Mouse (Mus musculus) layer of hippocampus, adult 8-10 months (tissue): ENCODE results near the gene Igf1r. TPM values are rescaled to one million over a fixed set of nuclear protein-coding genes. Genes with fewer than 3 reads are reported as not detected.

ENCODE experiments used
- DNase-seq, 2 experiments: peaks; one replicate each; pipeline ENCODE4 v3.0.0; 2022; ENCODE audit warnings: low spot score in 2 of 2
- total RNA-seq, 4 experiments: library from RNA; stranded (reverse); gene quantifications; 2 replicates each; pipeline ENCODE4 v1.2.4; 2022

The Igf1r gene
- total RNA-seq, 4 experiments from 2014 or later: 36.7 to 55.9 (median 50.7) TPM

DNA sequence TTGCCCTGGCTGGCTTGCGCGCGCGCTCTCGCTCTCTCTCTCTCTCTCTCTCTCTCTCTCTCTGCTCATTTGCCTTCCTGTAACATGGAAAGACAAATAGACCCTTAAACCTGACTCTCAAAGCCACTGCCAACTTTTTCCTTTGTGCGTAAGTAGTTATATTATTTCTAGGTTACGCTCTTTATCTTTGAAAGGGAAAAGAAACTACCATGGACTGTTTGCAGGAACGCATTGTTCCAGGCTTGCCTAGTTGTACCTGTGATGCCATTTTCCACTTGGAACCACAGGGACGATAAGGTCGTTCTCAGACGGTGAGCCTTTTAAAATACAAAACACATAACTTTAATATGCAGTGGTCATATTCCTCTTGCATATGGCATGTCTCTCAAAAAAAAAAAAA is 122.1 kb downstream of the Igf1r start:
- no peak for DNase-seq

DNA sequence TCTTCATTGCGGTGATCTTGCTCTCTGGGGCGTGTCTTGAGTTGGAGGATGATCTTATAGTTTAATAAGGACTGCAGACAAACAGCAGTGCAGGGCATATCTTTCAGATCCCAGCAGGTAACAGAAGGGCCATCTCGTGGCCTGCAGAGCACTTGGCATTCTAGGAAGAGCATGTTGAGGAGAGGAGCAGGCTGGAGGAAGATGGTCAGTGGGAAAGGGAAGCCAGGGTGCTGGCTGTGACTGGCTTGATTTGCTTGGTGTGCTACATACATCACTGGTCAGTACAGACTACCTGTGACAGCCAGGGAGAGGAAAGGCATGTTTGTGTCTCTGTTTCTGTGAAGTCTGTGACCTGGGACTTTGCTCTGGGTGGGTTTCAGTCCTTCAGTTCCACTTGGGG is 122.8 kb downstream of the Igf1r start:
- no peak for DNase-seq

- DNase-seq: no peak
Observed at GRCm38 (mm10) chr7:68080122-68080845, 127.7 kb downstream of the Igf1r start.

DNA sequence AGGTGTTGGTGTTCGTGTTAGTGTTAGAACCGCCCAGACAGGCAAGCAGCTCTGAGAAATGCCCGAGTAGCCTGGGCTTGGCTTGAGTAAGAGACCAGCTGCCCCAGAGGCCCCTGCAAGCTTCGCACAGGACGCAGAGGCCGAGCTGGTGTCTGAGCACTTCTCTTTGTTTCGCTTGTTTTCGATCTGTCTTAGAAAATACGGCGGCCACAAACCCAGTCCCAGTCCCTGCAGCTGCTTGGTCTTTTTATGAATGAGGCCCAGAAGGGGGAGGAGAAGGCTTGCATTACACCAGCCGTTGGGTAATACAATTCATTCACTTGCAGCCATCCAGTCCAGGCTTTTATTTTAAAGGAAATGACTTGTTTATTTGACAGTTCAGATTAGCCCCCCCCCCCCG is 132.7 kb downstream of the Igf1r start:
- DNase-seq: peak; percentile 50 to 56

DNA sequence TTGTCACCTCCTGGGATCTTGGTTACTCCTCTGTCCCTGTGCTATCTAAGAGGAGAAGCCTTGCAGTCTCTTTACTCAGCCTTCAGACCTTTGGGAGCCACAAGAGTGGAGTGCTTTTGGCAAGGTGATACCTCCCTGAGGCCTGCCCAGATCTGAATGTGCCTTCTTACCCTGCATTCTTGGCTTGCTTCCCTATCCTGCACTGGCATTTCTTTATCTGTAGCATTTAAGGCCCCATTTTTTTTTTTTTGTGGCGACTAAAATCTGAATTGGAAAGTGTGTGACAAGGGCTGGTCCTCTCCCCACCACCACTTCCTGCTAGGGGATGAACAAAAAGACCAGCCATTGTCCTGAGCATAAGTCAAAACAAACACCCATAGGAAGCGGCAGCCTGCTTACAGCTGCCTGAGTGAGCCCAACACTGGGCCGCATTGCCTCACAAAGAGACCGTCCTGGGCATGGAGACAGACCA is 133.3 kb downstream of the Igf1r start:
- DNase-seq: no peak

GRCm38 (mm10) chr7:68087496-68087895 is 134.9 kb downstream of the Igf1r start:
- no peak for DNase-seq

DNA sequence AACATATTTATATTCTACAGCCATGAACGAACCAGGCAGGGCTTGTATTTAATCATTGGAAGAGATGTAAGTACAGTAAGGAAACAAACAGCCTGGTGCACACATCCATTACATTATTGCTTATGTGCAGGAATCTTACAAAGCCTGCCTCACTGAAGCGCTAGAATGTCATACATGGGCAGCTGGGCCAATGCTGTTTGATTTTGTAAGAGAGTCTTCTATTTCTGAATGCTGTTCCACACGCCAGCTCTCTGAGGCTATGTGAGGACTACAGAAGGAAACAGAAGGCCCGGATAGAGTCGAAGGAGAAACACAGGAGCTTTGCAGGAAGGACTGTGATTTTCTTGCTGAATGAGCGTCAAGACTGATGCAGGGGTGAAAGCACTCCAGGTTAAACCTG is 136.2 kb downstream of the Igf1r start:
- DNase-seq: peak; percentile 41 to 58

DNA sequence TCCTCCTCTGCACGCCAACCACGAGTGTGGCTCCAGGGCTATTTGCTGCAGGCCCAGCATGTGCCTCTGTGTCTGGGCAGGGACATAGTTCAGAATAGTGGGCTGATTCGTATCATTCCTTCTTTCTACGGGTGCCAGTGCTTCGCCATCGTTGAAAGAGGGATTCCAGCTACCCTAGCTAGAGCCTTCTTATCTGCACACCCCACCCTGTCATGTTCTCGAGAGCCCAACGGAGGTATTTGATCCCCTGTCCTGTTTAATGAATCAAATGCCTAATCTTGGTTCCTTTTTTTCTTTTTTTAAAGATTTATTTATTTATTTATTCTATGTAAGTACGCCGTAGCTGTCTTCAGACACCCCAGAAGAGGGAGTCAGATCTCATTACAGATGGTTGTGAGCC is 137.1 kb downstream of the Igf1r start:
- no peak for DNase-seq

- peak; percentile 43 to 47 for DNase-seq
Observed at GRCm38 (mm10) chr7:68090576-68090975, 137.9 kb downstream of the Igf1r start.

DNA sequence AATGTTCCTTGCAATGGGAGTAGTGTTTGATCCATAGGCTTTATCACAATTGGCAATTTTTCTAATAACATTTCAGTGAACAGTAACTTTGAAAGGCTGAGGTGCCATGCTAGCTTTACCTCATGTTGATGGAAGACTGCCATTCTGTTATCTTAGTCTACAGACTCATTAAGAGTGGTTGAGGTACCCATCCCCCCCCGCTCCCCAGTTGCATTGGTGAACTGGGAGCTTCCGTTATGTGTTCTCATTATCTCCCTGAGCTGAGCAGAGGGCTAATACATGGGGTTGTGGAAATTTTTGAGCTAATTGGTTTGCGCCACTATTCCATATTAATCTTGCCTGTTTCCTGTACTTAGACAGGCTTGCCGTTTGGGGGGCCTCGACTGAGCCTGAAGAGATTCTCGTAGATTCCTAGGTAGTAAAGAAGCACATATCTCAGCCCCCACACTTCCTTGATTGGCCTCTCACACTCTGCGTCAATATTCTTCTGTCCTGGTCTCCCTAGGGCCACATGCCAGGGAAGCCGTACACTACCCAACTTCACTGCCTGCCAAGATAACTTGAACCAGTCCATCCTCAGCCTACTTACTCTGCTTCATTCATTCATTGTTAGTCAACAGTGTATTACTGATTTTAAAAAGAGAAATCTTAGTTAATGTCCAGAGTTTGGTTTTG is 139.8 kb downstream of the Igf1r start:
- DNase-seq: no peak

- DNase-seq: no peak
Observed at GRCm38 (mm10) chr7:68093817-68094216, 141.2 kb downstream of the Igf1r start.

- DNase-seq: no peak
Observed at GRCm38 (mm10) chr7:68095574-68095973, 142.9 kb downstream of the Igf1r start.

- no peak for DNase-seq
Observed at GRCm38 (mm10) chr7:68096411-68096810, 143.8 kb downstream of the Igf1r start.

DNA sequence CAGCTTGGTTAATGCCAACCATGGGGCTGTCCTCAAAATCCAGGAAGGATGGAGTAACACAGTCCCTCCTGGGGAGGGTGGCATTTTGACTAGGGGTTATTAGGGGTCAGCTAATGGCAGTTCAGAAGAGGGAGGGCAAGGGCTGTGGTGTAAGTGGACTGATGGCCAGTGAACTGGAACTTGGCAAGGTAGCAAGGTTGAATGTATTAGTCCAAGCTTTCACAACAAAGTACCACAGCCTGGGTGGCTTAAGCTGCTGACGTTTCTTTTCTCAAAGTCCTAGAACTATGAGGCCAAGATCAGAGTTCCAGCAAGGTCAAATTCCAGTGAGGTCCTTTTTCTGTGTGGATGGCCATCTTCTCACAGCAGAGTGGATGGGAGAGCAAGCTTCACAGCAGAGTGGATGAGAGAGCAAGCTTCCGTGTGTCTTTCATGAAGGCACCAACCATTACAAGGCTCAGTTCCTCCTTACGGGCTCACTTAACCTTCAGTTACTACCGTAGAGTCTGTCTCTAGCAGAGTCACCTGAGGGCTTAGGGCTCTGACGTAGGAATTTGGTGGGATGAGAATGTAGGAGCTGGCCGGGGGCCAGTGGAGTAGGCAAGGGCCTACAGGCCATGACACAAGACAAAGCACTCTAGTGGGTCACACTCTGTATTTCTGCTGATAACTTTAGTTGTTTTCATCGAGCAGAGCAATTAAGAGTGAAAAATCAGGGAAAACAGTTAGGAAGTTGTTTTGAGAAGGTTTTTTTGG is 144.6 kb downstream of the Igf1r start:
- DNase-seq: no peak

GRCm38 (mm10) chr7:68098098-68098497 is 145.5 kb downstream of the Igf1r start:
- DNase-seq: peak in 1 of 2 experiments; percentile 34

GRCm38 (mm10) chr7:68100388-68100787 is 147.8 kb downstream of the Igf1r start:
- no peak for DNase-seq

DNA sequence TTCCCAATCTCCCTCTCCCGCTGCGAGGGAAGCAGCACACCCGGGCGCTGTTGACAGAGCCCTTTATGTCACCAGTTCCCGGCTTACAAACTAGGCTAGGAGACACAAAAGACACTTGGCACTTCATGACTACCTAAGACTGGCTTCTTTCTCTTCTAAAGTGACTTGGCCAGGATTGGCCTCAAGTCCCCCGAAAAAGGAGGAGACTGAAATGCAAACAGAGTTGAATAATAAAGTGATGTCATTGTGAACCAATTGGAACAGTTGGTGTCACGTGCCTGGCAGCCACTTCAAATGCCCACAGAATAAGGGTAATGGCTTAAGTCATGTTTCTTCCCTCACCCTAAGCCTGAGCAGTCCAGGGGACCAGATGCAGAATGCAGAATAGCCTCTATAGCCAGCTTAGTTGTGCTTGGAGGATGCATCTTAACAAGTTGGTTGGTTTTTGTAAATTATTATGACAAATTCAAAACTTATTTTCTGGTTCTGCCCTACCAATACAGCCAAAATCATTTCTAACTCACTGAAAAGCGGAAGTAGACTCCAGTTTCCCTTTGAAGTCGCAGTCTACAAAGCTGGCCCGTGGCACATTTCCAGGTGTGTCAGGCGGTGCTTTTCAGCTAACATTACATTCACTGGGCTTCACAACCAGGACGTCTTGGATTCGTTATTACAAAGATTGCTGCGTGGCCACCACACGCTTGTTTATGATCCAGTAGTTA is 150.0 kb downstream of the Igf1r start:
- DNase-seq: peak; percentile 61 to 72

- no peak for DNase-seq
Observed at GRCm38 (mm10) chr7:68103178-68103530, 150.5 kb downstream of the Igf1r start.

- no peak for DNase-seq
Observed at GRCm38 (mm10) chr7:68111532-68111931, 158.9 kb downstream of the Igf1r start.

GRCm38 (mm10) chr7:68112582-68112981 is 160.0 kb downstream of the Igf1r start:
- no peak for DNase-seq

DNA sequence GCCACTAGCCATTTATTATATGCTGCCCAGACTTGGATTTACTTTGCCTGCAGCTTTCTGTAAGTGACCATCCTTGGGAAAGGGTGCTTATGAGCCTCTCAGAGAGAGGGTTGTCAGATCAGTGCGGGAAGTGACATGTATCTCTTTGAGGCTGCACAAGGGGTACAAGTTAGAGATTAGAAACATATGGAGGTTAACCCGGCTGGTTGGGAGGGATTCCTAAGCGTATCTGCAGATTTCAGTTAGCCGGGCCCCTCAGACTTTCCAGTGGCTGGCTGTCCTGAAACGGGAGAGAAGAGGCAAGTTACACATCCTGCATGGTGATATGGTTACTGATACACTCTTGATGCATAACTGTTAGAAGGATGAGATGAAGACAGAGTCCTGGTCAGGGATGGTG is 161.7 kb downstream of the Igf1r start:
- no peak for DNase-seq
